Mouse (Mus musculus) gastrocnemius, postnatal 10 days (tissue): ENCODE measurements around the gene Spire2. TPM values are rescaled to one million over a fixed set of nuclear protein-coding genes. Genes with fewer than 3 reads are reported as not detected.

Experiments used
- DNase-seq: peaks from one replicate; pipeline ENCODE4 v3.0.0; 2021; ENCODE audit warnings: mixed read lengths
- total RNA-seq, 2 experiments: library from RNA; stranded (reverse); gene quantifications; 2 replicates each; pipeline ENCODE4 v1.2.3; 2021

Spire2 gene
- total RNA-seq, 2 experiments from 2014 or later = 0.86 to 1.2 TPM

DNA sequence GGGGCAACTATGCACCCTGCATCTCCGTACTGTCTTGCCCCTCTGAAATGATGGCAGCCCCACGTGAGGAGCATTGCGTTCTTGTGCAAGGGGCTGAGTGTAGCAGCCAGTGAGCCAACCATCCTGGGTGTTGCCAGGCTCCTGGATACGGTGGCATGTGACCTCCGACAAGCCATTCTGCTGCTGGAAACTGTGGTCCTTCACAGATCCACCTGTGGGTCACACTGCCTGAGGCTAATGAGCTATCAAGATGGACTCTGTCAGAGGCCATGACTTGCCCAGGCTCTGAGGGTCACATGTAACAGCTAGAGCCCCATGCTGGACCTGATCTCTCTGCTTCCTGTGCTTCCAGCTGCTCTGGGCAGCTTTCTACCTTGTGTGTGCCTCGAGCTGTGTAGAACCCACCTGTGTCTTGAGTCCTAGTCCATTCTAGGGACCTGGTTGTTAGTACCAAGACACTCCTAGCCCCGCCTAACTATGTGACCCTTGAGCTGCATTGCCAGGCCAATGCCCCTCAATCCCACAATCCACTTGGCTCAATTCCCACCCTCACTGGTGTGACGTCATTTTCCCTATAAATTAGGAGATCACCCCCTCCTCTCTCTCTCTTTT lies 84.5 kb downstream of the Spire2 start:
- DNase-seq = no peak

Other genes with a start within 250 kb of the Spire2 start
- 100 to 1,000 TPM; 676 to 736 TPM for gene Rpl13, start 230.4 kb upstream of the Spire2 start, total RNA-seq
- under 1 TPM; 0.41 to 0.82 TPM for gene Cpne7, start 215.3 kb upstream of the Spire2 start, total RNA-seq
- gene Sult5a1, start 174.4 kb upstream of the Spire2 start, total RNA-seq = 1 to 10 TPM; 5.8 to 6.4 TPM
- gene Dpep1, start 146.5 kb upstream of the Spire2 start, total RNA-seq = 1 to 10 TPM; 5.1 to 6.6 TPM
- gene Chmp1a, start 120.0 kb upstream of the Spire2 start, total RNA-seq = 10 to 100 TPM; 41.0 to 48.2 TPM
- gene Spata33, start 119.9 kb upstream of the Spire2 start, total RNA-seq = 1 to 10 TPM; 1.2 to 2.4 TPM
- gene Cdk10, start 107.9 kb upstream of the Spire2 start, total RNA-seq = 10 to 100 TPM; 14.2 to 18.7 TPM
- gene Spata2l, start 96.5 kb upstream of the Spire2 start, total RNA-seq = 1 to 10 TPM; 1.2 to 1.5 TPM
- 10 to 100 TPM in 1 of 2 experiments, 1 to 10 TPM in 1; 8.0 to 11.5 TPM for gene Zfp276, start 78.5 kb upstream of the Spire2 start, total RNA-seq
- gene Vps9d1, start 78.4 kb upstream of the Spire2 start, total RNA-seq = 10 to 100 TPM; 12.3 to 13.4 TPM
- 1 to 10 TPM; 4.6 to 6.2 TPM for gene Fanca, start 14.1 kb upstream of the Spire2 start, total RNA-seq
- gene Tcf25, start 41.0 kb downstream of the Spire2 start, total RNA-seq = 100 to 1,000 TPM; 144 to 157 TPM
- gene Mc1r, start 74.4 kb downstream of the Spire2 start, total RNA-seq = not detected
- gene Tubb3, start 78.7 kb downstream of the Spire2 start, total RNA-seq = 1 to 10 TPM; 1.8 to 1.9 TPM
- gene Def8, start 90.8 kb downstream of the Spire2 start, total RNA-seq = 10 to 100 TPM; 35.8 to 37.6 TPM
- gene Afg3l1, start 145.2 kb downstream of the Spire2 start, total RNA-seq = 10 to 100 TPM; 34.3 to 37.5 TPM
- gene Dbndd1, start 182.8 kb downstream of the Spire2 start, total RNA-seq = under 1 TPM; 0.14 to 0.18 TPM
- 1 to 10 TPM; 5.8 to 7.8 TPM for gene Gas8, start 186.1 kb downstream of the Spire2 start, total RNA-seq